Mouse (Mus musculus) neural tube, embryonic 14.5 days (tissue): Measurements from ENCODE around the gene Trove2. TPM values are rescaled to one million over a fixed set of nuclear protein-coding genes. Genes with fewer than 3 reads are reported as not detected.
"Not testable (repeated sequence)": the region's sequence is repeated elsewhere in the genome, so short reads cannot be mapped to it uniquely, and the experiment has no call there.

ENCODE experiments used
- ATAC-seq: fragments of 200-750 bp; cut with Nextera tagmentation; 2 replicates; pipeline ENCODE4 v1.8.0; 2017; ENCODE audit warnings: low read depth, mild to moderate bottlenecking, moderate TSS enrichment, moderate library complexity
- H3K27ac ChIP-seq: fragments of 300-500 bp; sonication (generic); 2 replicates; pipeline ENCODE4 v1.5.1; 2014; ENCODE audit warnings: low read depth, mild to moderate bottlenecking, control low read depth, low read length, moderate library complexity, mixed read lengths
- H3K27me3 ChIP-seq: fragments of 300-500 bp; sonication (generic); 2 replicates; pipeline ENCODE4 v1.6.1; 2014; ENCODE audit warnings: low read length; ENCODE audit not compliant: control insufficient read depth, insufficient read depth
- H3K36me3 ChIP-seq: fragments of 300-500 bp; sonication (generic); 2 replicates; pipeline ENCODE4 v1.6.1; 2014; ENCODE audit warnings: low read length, mixed read lengths; ENCODE audit not compliant: control insufficient read depth, insufficient read depth
- H3K4me1 ChIP-seq: fragments of 300-500 bp; sonication (generic); 2 replicates; pipeline ENCODE4 v1.6.1; 2014; ENCODE audit warnings: low read length; ENCODE audit not compliant: control insufficient read depth, insufficient read depth
- H3K4me2 ChIP-seq: fragments of 300-500 bp; sonication (generic); 2 replicates; pipeline ENCODE4 v1.6.1; 2014; ENCODE audit warnings: mild to moderate bottlenecking, low read depth, low read length, control low read depth
- H3K4me3 ChIP-seq: fragments of 300-500 bp; sonication (generic); 2 replicates; pipeline ENCODE4 v1.5.1; 2014; ENCODE audit warnings: low read depth, low read length, control low read depth, mixed read lengths
- H3K9ac ChIP-seq: fragments of 300-500 bp; sonication (generic); replicated peaks from 2 replicates; pipeline ENCODE4 v1.6.1; 2014; ENCODE audit warnings: low read depth, mild to moderate bottlenecking, control low read depth, low read length, mixed read lengths
- H3K9me3 ChIP-seq: fragments of 300-500 bp; sonication (generic); 2 replicates; pipeline ENCODE4 v1.6.1; 2016; ENCODE audit warnings: low read length; ENCODE audit not compliant: control insufficient read depth
- WGBS: fragments of 180-500 bp; shearing (Covaris S2); extraction: QIAGEN DNeasy Blood & Tissue Kit; methylation state at CpG from one replicate; pipeline ENCODE4 v1.1.7; 2014; 5-methylcytosine and 5-hydroxymethylcytosine counted together
- polyA plus RNA-seq: library from polyadenylated mRNA; unstranded; fragments of >200 nt; fragmentation: Nextera tagmentation; extraction: Ambion mirVana; gene quantifications from 2 replicates; pipeline ENCODE4 v1.2.1, GENCODE M21; 2014

Trove2 gene
- polyA plus RNA-seq, 1 experiment from 2014 or later: 25.4 TPM

DNA sequence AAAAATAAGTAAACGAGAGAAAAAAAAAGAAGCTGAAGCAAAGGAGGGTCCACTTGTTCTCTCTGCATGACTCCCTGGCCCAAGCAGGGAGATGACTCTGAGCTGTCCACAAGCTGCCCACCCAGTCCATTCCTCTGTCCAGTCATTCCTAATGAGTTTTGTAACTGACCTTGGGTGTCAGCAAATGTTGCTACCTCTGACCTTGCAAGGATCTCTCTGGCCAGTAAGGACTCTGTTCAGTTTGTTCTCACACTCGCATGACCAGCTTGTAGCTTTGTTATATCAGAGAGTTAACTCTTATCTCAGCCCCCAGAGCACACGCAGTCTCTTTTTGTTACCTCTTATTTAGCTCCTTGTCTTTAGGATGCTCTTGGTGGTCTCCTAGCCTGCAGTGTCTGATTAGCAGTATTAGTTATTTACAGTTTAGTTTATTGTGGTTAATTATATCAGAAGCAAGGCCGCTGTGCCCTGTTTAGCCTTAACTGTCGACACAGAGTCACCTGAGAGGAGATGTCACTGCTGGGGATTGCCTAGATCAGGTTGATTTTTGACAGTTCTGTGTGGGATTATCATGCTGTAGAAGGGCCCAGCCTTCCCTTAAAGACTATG, 52.3 kb downstream of the Trove2 start:
- Histone ChIP-seq H3K4me2 (no peak overlapping the region), H3K27me3 (no peaks in the 10 kb centered on the region), H3K9ac (no peak overlapping the region), H3K4me1 (no peaks in the 10 kb centered on the region), H3K36me3 (no peaks in the 10 kb centered on the region), H3K27ac (no peak overlapping the region), H3K9me3 (no peaks in the 10 kb centered on the region), H3K4me3 (no peak overlapping the region)
- no peak for ATAC-seq
- 86% methylated on average over 5 of the region's 5 CpGs for WGBS

DNA sequence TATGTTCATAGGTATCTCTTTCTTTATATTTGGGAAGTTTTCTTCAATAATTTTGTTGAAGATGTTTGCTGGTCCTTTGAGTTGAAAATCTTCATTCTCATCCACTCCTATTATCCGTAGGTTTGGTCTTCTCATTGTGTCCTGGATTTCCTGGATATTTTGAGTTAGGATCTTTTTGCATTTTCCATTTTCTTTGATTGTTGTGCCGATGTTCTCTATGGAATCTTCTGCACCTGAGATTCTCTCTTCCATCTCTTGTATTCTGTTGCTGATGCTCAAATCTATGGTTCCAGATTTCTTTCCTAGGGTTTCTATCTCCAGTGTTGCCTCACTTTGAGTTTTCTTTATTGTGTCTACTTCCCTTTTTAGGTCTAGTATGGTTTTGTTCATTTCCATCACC, 60.8 kb downstream of the Trove2 start, which contains the start of gene Glrx2:
Gene Glrx2 (plus strand): TSS at position 301 of the 400 bp plus-strand sequence.
- not testable (repeated sequence) for H3K27me3 ChIP-seq, H3K9me3 ChIP-seq, ATAC-seq, H3K4me3 ChIP-seq, H3K4me2 ChIP-seq, H3K36me3 ChIP-seq, H3K9ac ChIP-seq, H3K4me1 ChIP-seq, H3K27ac ChIP-seq
- no CpG with 5 or more reads among the region's 2 CpGs for WGBS

DNA sequence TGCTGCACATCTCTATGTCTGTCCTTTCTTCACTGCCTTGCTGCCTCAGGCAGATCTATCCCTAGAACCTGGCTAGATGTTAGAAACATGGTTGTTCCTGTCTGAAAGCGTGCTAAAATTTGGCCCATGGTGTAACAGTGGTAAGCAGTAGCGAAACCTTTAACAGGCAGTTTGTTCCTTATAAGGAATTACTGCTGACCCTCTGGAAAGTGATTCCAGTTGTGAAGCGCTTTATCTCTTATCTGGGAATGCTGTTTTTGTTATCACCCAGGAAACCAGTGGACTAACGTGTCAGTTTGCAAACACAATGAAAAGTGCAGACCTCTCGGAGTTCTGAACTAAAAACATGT, 66.3 kb downstream of the Trove2 start:
- 84% methylated on average over 5 of the region's 5 CpGs for WGBS
- Histone ChIP-seq H3K4me3 (no peak overlapping the region), H3K27me3 (no peaks in the 10 kb centered on the region), H3K9ac (no peak overlapping the region), H3K27ac (no peak overlapping the region), H3K36me3 (no peaks in the 10 kb centered on the region), H3K4me2 (no peak overlapping the region), H3K4me1 (no peaks in the 10 kb centered on the region), H3K9me3 (no peaks in the 10 kb centered on the region)
- ATAC-seq: no peak

DNA sequence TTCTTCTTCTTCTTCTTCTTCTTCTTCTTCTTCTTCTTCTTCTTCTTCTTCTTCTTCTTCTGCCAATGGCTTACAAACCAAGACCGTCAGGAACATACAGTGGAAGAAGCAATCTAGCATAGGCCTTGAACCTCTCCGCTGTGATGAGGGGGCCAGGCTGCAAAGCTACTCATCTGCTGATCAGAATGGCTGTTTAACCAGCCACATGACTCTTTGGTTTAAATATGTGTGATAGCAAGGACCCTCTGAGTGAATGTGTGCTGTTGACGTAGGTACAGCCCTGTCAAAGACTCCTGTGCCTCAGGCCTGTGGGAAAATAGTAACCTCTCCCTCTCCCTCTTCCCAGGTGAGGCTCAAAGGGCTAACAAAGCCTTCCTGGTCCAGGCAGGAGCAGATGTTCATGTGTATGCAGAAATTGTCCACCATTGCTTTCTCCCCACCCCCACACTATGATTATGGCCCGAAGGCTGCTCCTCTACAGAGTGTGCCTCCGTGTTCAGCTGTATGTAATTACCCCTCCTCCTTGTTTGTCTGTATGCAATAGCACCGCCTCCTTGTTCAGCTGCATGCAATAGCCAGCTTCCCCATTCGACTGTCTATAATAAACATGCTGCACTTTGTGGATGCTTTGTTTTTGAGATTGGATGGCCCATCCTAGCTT, 66.8 kb downstream of the Trove2 start:
- no peaks in the 10 kb centered on the region for H3K36me3 ChIP-seq
- no peak overlapping the region for H3K9ac ChIP-seq
- H3K4me2 ChIP-seq: no peak overlapping the region
- H3K9me3 ChIP-seq: no peaks in the 10 kb centered on the region
- peak; percentile 71; the same call in 1 of the 2 replicates for ATAC-seq
- no peak overlapping the region for H3K4me3 ChIP-seq
- WGBS: 56% methylated on average over 7 of the region's 7 CpGs
- no peaks in the 10 kb centered on the region for H3K4me1 ChIP-seq
- H3K27ac ChIP-seq: no peak overlapping the region
- H3K27me3 ChIP-seq: no peaks in the 10 kb centered on the region

DNA sequence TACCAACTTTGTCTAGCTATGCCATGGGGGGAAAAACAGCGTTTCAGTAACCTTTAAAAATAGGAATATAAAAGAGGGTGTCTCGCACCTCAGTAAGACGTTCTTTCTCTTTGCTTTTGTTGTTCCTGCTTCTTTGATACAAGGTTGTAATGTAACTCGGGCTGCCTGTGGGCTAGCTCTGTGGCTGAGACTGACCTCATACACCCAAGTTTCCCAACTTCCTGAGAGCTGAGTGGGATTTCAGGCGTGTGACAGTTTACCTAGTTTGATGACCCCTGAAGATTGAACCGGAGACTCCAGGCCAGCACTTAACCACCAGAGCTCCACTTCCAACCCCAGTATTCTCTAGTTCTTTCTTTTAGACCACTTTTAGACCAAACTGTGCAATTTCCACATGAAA, 68.5 kb downstream of the Trove2 start:
- no peak for ATAC-seq
- Histone ChIP-seq H3K27me3 (no peaks in the 10 kb centered on the region), H3K27ac (no peak overlapping the region), H3K36me3 (no peaks in the 10 kb centered on the region), H3K4me3 (no peak overlapping the region), H3K9ac (no peak overlapping the region), H3K4me2 (no peak overlapping the region), H3K9me3 (no peaks in the 10 kb centered on the region), H3K4me1 (no peaks in the 10 kb centered on the region)
- 72% methylated on average over 6 of the region's 6 CpGs for whole genome bisulfite sequencing

DNA sequence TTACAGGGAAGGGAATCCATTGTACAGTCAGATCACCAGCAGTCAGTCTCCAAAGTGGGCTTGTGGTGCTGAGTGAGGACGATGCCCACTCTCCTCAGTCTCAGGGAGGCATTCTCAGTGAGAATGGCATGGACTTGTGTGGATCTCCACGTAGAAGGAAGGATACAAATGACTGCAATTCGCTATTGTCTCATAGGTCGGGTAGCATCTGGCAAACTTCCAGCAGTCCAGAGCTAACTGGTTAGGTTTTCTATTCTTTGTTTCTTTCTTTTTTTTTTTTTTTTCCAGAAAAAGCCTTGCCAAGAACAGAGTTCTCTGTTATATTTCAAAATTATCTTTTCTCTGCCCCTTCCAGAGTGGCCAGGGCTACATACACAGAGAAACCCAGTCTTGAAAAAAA, 69.9 kb downstream of the Trove2 start:
- no peaks in the 10 kb centered on the region for H3K27me3 ChIP-seq
- no peaks in the 10 kb centered on the region for H3K4me1 ChIP-seq
- H3K9me3 ChIP-seq: no peaks in the 10 kb centered on the region
- H3K4me2 ChIP-seq: no peak overlapping the region
- 42% methylated on average over 4 of the region's 4 CpGs for WGBS
- H3K36me3 ChIP-seq: no peaks in the 10 kb centered on the region
- no peak overlapping the region for H3K4me3 ChIP-seq
- no peak overlapping the region for H3K9ac ChIP-seq
- H3K27ac ChIP-seq: no peak overlapping the region
- no peak for ATAC-seq

DNA sequence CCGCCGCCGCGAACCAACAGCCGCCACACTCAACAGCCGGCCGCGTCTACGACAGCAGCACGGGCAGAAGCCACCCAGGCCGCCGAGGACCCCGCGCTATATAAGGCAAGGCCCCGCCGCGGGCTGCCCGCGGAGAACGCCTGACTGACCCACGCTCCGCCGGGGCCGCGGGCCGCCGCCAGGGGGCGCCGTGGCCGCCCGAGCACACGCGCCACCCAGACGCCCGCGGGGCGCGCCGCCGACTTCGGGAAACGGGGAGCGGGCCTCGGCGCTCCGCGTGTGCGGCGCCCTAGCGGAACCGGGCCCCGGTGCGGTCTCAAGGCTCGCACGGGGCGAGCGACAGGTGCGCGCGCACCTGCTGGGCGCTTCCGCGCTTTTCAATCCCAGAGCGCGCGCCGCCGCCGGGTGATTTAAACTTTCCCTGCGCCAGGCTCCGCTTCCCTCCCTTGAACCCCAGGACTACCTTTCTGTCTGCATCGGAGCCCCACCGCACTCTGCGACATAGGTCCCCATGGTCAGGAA, 74.1 kb downstream of the Trove2 start, which contains the start of gene Cdc73:
Gene Cdc73 (minus strand): TSS at position 153 of the 522 bp plus-strand sequence.
- H3K4me3 ChIP-seq: peak within 1 kb of the TSS; percentile 87
- H3K4me1 ChIP-seq: peaks cover 11% of the 10 kb centered on the region
- WGBS: under 1% methylated on average over 49 of the region's 74 CpGs
- ATAC-seq: peak; percentile 100
- peak within 1 kb of the TSS; percentile 68 for H3K9ac ChIP-seq
- no peaks in the 10 kb centered on the region for H3K27me3 ChIP-seq
- H3K9me3 ChIP-seq: no peaks in the 10 kb centered on the region
- H3K4me2 ChIP-seq: peak within 1 kb of the TSS; percentile 82
- peak within 1 kb of the TSS; percentile 90 for H3K27ac ChIP-seq
- no peaks in the 10 kb centered on the region for H3K36me3 ChIP-seq

DNA sequence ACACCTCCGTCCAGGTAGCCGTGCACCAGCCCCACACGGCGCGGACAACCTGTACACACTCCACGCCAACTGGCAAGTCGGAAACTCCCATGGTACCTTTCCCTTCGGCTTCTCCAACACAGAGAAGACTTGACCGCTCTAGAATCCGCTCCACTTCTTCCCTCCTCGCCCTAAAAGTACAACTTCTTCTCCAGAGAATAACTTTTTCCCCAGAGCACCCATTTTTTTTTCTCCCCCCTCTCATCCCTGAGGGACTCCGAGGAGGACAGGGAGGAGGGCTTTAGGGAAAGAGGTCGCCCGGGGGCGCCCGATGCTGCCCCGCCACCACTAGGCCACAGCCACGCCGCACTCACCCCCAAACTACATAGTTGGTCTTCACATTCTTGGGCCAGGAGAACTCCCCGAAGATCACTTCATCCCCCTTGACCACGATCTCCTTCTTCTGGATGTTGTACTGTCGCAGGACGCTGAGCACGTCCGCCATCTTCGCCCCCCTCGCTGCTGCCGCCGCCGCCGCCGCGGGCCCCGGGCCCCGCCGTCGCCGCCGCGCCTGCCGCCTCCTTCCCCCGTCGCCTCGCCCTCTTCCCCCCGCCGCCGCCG, 74.6 kb downstream of the Trove2 start:
- H3K27ac ChIP-seq: peak overlapping the region; percentile 90
- peak overlapping the region; percentile 68 for H3K9ac ChIP-seq
- H3K36me3 ChIP-seq: no peaks in the 10 kb centered on the region; the same call in 1 of the 2 replicates
- H3K4me2 ChIP-seq: peak overlapping the region; percentile 82
- peak; percentile 81 for ATAC-seq
- H3K4me3 ChIP-seq: peak overlapping the region; percentile 87
- peaks cover 11% of the 10 kb centered on the region for H3K4me1 ChIP-seq
- WGBS: under 1% methylated on average over 47 of the region's 48 CpGs
- no peaks in the 10 kb centered on the region for H3K27me3 ChIP-seq
- H3K9me3 ChIP-seq: no peaks in the 10 kb centered on the region

DNA sequence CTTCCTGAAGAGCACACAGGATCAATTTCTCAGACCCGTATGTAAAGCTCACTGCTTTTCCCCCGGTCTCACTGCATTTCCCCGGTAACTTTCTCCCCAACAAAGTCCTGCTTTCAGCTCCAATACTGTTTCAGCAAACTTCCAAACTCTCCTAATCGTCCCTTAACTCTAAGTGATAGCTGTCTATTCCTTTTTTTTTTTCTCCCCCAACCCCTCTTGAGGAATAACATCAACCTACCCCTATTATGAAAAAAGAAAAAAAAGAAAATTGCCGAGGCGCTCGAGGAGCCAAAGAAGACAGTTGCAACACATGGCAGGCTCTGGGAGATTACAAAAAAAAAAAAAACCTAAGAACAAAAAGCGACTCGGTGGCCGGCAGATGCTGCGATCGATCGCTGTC, 75.1 kb downstream of the Trove2 start:
- Histone ChIP-seq H3K9me3 (no peaks in the 10 kb centered on the region), H3K9ac (peak overlapping the region; percentile 68), H3K27me3 (no peaks in the 10 kb centered on the region), H3K4me3 (peak overlapping the region; percentile 87), H3K4me2 (peak overlapping the region; percentile 82), H3K36me3 (no peaks in the 10 kb centered on the region; the same call in 1 of the 2 replicates), H3K4me1 (peaks cover 11% of the 10 kb centered on the region), H3K27ac (no peak overlapping the region)
- under 1% methylated on average over 13 of the region's 13 CpGs for WGBS
- no peak for ATAC-seq
